Mouse (Mus musculus): ENCODE data around the gene Fermt3. TPM values are rescaled to one million over a fixed set of nuclear protein-coding genes. Genes with fewer than 3 reads are reported as not detected.

The Fermt3 gene
- polyA plus RNA-seq, 1 experiment from 2014 or later: 0.22 TPM

GRCm38 (mm10) chr19:7013984-7014383, 5.3 kb downstream of the Fermt3 start:
- ChIA-PET CTCF (interaction anchor here (0.6 to 1.7 kb wide), 2 partner anchors 18 to 53 kb away, joined by 3 to 4 read pairs; partner anchors contain the start of genes Nudt22 and Trpt1), POLR2A (no interaction called here)
- ATAC-seq (no peak), DNase-seq (ENCODE audit: low read depth, low spot score) (no peak)
- no peaks in the 10 kb centered on the region for H3K27me3 ChIP-seq
- no peak for TF ChIP-seq CTCF (IDR thresholded peaks at IDR 0.05)
- in situ Hi-C loops (cut with MboI; ENCODE audit: low pct_unique_long_range_greater_than_20kb): loop anchor here (25.0 kb wide), 1 partner anchor 527 kb away; no protein-coding TSS in a partner anchor

- ATAC-seq: no peak
- POLR2A ChIA-PET: interaction anchor here (0.6 kb wide), 1 partner anchor 36 kb away, joined by 3 read pairs; the partner anchor contains the start of gene Plcb3
- no peaks in the 10 kb centered on the region for H3K27me3 ChIP-seq
- in situ Hi-C loops (cut with MboI; ENCODE audit: low pct_unique_long_range_greater_than_20kb): loop anchor here (25.0 kb wide), 1 partner anchor 525 kb away; no protein-coding TSS in a partner anchor
- no peak for TF ChIP-seq CTCF (IDR thresholded peaks at IDR 0.05)
- CTCF ChIA-PET: interaction anchor here (0.7 to 1.7 kb wide), 3 partner anchors 17 to 24 kb away, joined by 3 to 4 read pairs (median 4); partner anchors contain the start of genes Nudt22 and Trpt1
- no peak for DNase-seq (ENCODE audit: low read depth, low spot score)
These were observed 6.8 kb downstream of the Fermt3 start for GRCm38 (mm10) chr19:7012426-7012825.

- ChIA-PET CTCF (interaction anchor here (2.1 kb wide), 1 partner anchor 9 kb away, joined by 6 read pairs; no protein-coding TSS in a partner anchor), POLR2A (interaction anchor here (1.6 kb wide), 1 partner anchor 11 kb away, joined by 3 read pairs; the partner anchor contains the start of genes Nudt22 and Trpt1)
- ATAC-seq: no peak
- no peak for TF ChIP-seq CTCF (IDR thresholded peaks at IDR 0.05)
- in situ Hi-C loops (cut with MboI; ENCODE audit: low pct_unique_long_range_greater_than_20kb): loop anchor here (25.0 kb wide), 1 partner anchor 520 kb away; no protein-coding TSS in a partner anchor
- no peaks in the 10 kb centered on the region for H3K27me3 ChIP-seq
- DNase-seq (ENCODE audit: low read depth, low spot score): no peak
These were observed 12.2 kb downstream of the Fermt3 start for GRCm38 (mm10) chr19:7006892-7007593.

- ATAC-seq (no peak), DNase-seq (ENCODE audit: low read depth, low spot score) (no peak)
- no peaks in the 10 kb centered on the region for H3K27me3 ChIP-seq
- no peak for TF ChIP-seq CTCF (IDR thresholded peaks at IDR 0.05)
- in situ Hi-C loops (cut with MboI; ENCODE audit: low pct_unique_long_range_greater_than_20kb): loop anchor here (25.0 kb wide), 1 partner anchor 512 kb away; no protein-coding TSS in a partner anchor
- ChIA-PET POLR2A (interaction anchor here (0.6 to 1.7 kb wide), 2 partner anchors 29 to 40 kb away, joined by 3 read pairs; partner anchors contain the start of gene Stip1), CTCF (interaction anchor here (0.9 kb wide), 1 partner anchor 21 kb away, joined by 3 read pairs; no protein-coding TSS in a partner anchor)
These were observed 19.8 kb downstream of the Fermt3 start for GRCm38 (mm10) chr19:6999360-7000063.

- POLR2A ChIA-PET: interaction anchor here (1.1 to 2.7 kb wide), 4 partner anchors 16 to 57 kb away, joined by 3 to 8 read pairs (median 3); no protein-coding TSS in a partner anchor
- TF ChIP-seq CTCF (IDR thresholded peaks at IDR 0.05): no peak
- DNase-seq (ENCODE audit: low read depth, low spot score): no peak
- H3K27me3 ChIP-seq: no peaks in the 10 kb centered on the region
- CTCF ChIA-PET: interaction anchor here (3.0 kb wide), 1 partner anchor 19 kb away, joined by 15 read pairs; the partner anchor contains the start of gene Fkbp2
- in situ Hi-C loops (cut with MboI; ENCODE audit: low pct_unique_long_range_greater_than_20kb): no loop called here
- ATAC-seq: no peak
These were observed 21.5 kb downstream of the Fermt3 start for GRCm38 (mm10) chr19:6997721-6998290.

- DNase-seq (ENCODE audit: low read depth, low spot score): no peak
- ChIA-PET CTCF (interaction anchor here (0.8 to 3.0 kb wide), 3 partner anchors 17 to 24 kb away, joined by 3 to 15 read pairs (median 4); partner anchors contain the start of gene Fkbp2), POLR2A (interaction anchor here (0.5 to 2.7 kb wide), 11 partner anchors 9 to 44 kb away, joined by 3 to 12 read pairs (median 6); partner anchors contain the start of genes Plcb3, Ppp1r14b, Stip1 and Vegfb)
- ATAC-seq: peak; percentile 73
- TF ChIP-seq CTCF (IDR thresholded peaks at IDR 0.05): no peak
- in situ Hi-C loops (cut with MboI; ENCODE audit: low pct_unique_long_range_greater_than_20kb): no loop called here
- H3K27me3 ChIP-seq: no peaks in the 10 kb centered on the region
These were observed 23.3 kb downstream of the Fermt3 start, which contains the start of the genes Nudt22 and Trpt1 for GRCm38 (mm10) chr19:6996006-6996405. Nudt22 (minus strand) TSS chr19:6996117. Trpt1 (plus strand) TSS chr19:6996131.

- H3K27me3 ChIP-seq: no peaks in the 10 kb centered on the region
- in situ Hi-C loops (cut with MboI; ENCODE audit: low pct_unique_long_range_greater_than_20kb): no loop called here
- ChIA-PET POLR2A (interaction anchor here (0.6 to 2.7 kb wide), 9 partner anchors 8 to 54 kb away, joined by 3 to 12 read pairs (median 6); partner anchors contain the start of genes Bad, Plcb3, Stip1 and Vegfb), CTCF (interaction anchor here (0.8 to 3.0 kb wide), 3 partner anchors 16 to 25 kb away, joined by 3 to 15 read pairs (median 4); partner anchors contain the start of gene Fkbp2)
- ATAC-seq: no peak
- DNase-seq (ENCODE audit: low read depth, low spot score): no peak
- TF ChIP-seq CTCF (IDR thresholded peaks at IDR 0.05): no peak
These were observed 23.8 kb downstream of the Fermt3 start for GRCm38 (mm10) chr19:6995255-6995991.

GRCm38 (mm10) chr19:6994489-6994888, 24.8 kb downstream of the Fermt3 start:
- in situ Hi-C loops (cut with MboI; ENCODE audit: low pct_unique_long_range_greater_than_20kb): no loop called here
- POLR2A ChIA-PET: interaction anchor here (1.1 to 2.4 kb wide), 5 partner anchors 7 to 53 kb away, joined by 3 to 12 read pairs (median 6); partner anchors contain the start of genes Bad, Stip1 and Vegfb
- no peak for ATAC-seq

GRCm38 (mm10) chr19:6994002-6994401, 25.3 kb downstream of the Fermt3 start:
- in situ Hi-C loops (cut with MboI; ENCODE audit: low pct_unique_long_range_greater_than_20kb): no loop called here
- DNase-seq (ENCODE audit: low read depth, low spot score): no peak

More at GRCm38 (mm10) chr19:6994489-6994888, 24.8 kb downstream of the Fermt3 start:
- no peaks in the 10 kb centered on the region for H3K27me3 ChIP-seq
- TF ChIP-seq CTCF (IDR thresholded peaks at IDR 0.05): no peak
- DNase-seq (ENCODE audit: low read depth, low spot score): no peak
- CTCF ChIA-PET: no interaction called here

More at GRCm38 (mm10) chr19:6994002-6994401, 25.3 kb downstream of the Fermt3 start:
- no peak for ATAC-seq
- POLR2A ChIA-PET: no interaction called here
- H3K27me3 ChIP-seq: no peaks in the 10 kb centered on the region
- CTCF ChIA-PET: no interaction called here
- no peak for TF ChIP-seq CTCF (IDR thresholded peaks at IDR 0.05)
